Mouse (Mus musculus): ENCODE data around the gene Klhdc2.

- TF ChIP-seq CTCF (IDR thresholded peaks at IDR 0.05; ENCODE audit: insufficient read depth, low read length) = no peak
- TF ChIP-seq POLR2A (IDR thresholded peaks at IDR 0.05; ENCODE audit: borderline replicate concordance, extremely low read depth, low read depth, low read length) = no peak
These were observed 1.8 kb downstream of the Klhdc2 start for GRCm38 (mm10) chr12:69298281-69298680.
